ENCODE assay signal across 10 mouse cellular contexts in the genomic region with DNA sequence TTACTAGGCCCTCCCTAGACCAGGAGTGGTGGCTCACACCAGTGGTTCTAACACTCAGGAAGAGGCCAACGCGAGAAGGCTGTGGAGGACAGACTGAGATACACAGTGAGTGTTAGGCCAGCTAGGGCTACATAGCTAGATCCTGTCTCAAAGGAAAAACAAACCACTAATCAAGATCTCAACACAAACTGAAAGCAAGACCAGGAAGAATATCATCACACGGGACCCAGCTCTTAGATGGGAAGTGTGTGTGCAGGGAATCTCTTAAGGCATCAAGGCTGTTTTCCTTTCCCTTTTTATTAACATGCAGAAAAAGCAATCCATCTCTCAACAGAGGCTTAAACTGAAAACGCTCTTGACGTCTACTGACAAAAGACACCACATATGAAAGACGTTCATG. TPM values are rescaled to one million over a fixed set of nuclear protein-coding genes. Genes with fewer than 3 reads are reported as not detected.
A peak's percentile ranks its signal among the peaks of the same experiment; 100 is the strongest.
DNase-seq lines count a peak whose midpoint lies in the region; ATAC-seq and TF ChIP-seq lines count a peak whose summit lies in the region.
"Had no signal": no experiment of that assay in that cellular context is flagged by ENCODE, and none has a peak within 500 bp of the region (broad histone marks: within the 10 kb centered on the region; RNA-seq: fewer than 3 reads in every experiment).

No protein-coding gene starts in this region.

- no peak for TF ChIP-seq CTCF in kidney, postnatal 0 days (IDR thresholded peaks at IDR 0.05; ENCODE audit: low read depth)
- no peak for TF ChIP-seq CTCF in intestine, postnatal 0 days (IDR thresholded peaks at IDR 0.05; ENCODE audit: low read depth)

- H3K9me3 ChIP-seq in kidney, postnatal 0 days (replicated peaks; ENCODE audit: low read length) = no peaks in the 10 kb centered on the region
- peaks cover 4% of the 10 kb centered on the region; the same call in 1 of the 2 replicates for H3K9me3 ChIP-seq in embryonic facial prominence, embryonic 14.5 days (ENCODE audit: control insufficient read depth, low read length)
- H3K9me3 ChIP-seq in intestine, postnatal 0 days (ENCODE audit: control insufficient read depth) = no peaks in the 10 kb centered on the region
- no peaks in the 10 kb centered on the region for H3K9me3 ChIP-seq in neural tube, embryonic 12.5 days

- H3K4me2 ChIP-seq in kidney, postnatal 0 days (ENCODE audit: low read length) = peak overlapping the region; percentile 78
- peak overlapping the region; percentile 88 for H3K4me2 ChIP-seq in embryonic facial prominence, embryonic 14.5 days (ENCODE audit: low read depth, low read length)
- peak overlapping the region; percentile 84 for H3K4me2 ChIP-seq in intestine, postnatal 0 days (replicated peaks; ENCODE audit: low read depth)
- H3K4me2 ChIP-seq in neural tube, embryonic 12.5 days (replicated peaks) = peak overlapping the region; percentile 72

- no peaks in the 10 kb centered on the region for H3K27me3 ChIP-seq in kidney, postnatal 0 days (ENCODE audit: insufficient read depth, low read length)
- no peaks in the 10 kb centered on the region for H3K27me3 ChIP-seq in embryonic facial prominence, embryonic 14.5 days (replicated peaks; ENCODE audit: control insufficient read depth, insufficient read depth, low read length)
- H3K27me3 ChIP-seq in intestine, postnatal 0 days (replicated peaks; ENCODE audit: control insufficient read depth, insufficient read depth, low read length) = no peaks in the 10 kb centered on the region
- H3K27me3 ChIP-seq in neural tube, embryonic 12.5 days (replicated peaks) = no peaks in the 10 kb centered on the region

- H3K4me3 ChIP-seq in kidney, postnatal 0 days (replicated peaks; ENCODE audit: low read depth, low read length) = no peak overlapping the region; the same call in 1 of the 2 replicates
- H3K4me3 ChIP-seq in embryonic facial prominence, embryonic 14.5 days (ENCODE audit: low read depth, low read length) = peak overlapping the region; percentile 90; the same call in 1 of the 2 replicates
- no peak overlapping the region for H3K4me3 ChIP-seq in intestine, postnatal 0 days (ENCODE audit: low read depth, low read length)
- no peak overlapping the region for H3K4me3 ChIP-seq in neural tube, embryonic 12.5 days

- H3K9ac ChIP-seq in kidney, postnatal 0 days (ENCODE audit: low read depth, low read length) = peak overlapping the region; percentile 9; the same call in 1 of the 2 replicates
- H3K9ac ChIP-seq in embryonic facial prominence, embryonic 14.5 days (ENCODE audit: low read depth, low read length) = peak overlapping the region; percentile 2; the same call in 1 of the 2 replicates
- no peak overlapping the region for H3K9ac ChIP-seq in intestine, postnatal 0 days (ENCODE audit: low read depth, low read length)
- H3K9ac ChIP-seq in neural tube, embryonic 12.5 days = no peak overlapping the region

- WGBS in kidney, postnatal 0 days = 33% methylated on average over 6 of the region's 6 CpGs
- WGBS in embryonic facial prominence, embryonic 14.5 days = 54% methylated on average over 6 of the region's 6 CpGs
- WGBS in intestine, postnatal 0 days = 22% methylated on average over 6 of the region's 6 CpGs
- 73% methylated on average over 6 of the region's 6 CpGs for WGBS in neural tube, embryonic 12.5 days

- H3K4me1 ChIP-seq in kidney, postnatal 0 days (replicated peaks; ENCODE audit: insufficient read depth, low read length) = 0 out of 2 replicates have a peak, but pooled peaks cover 3% of the 10 kb centered on the region
- peaks cover 14% of the 10 kb centered on the region for H3K4me1 ChIP-seq in embryonic facial prominence, embryonic 14.5 days (ENCODE audit: control insufficient read depth, insufficient read depth, low read length)
- H3K4me1 ChIP-seq in intestine, postnatal 0 days (replicated peaks; ENCODE audit: control insufficient read depth, insufficient read depth, low read length) = 0 out of 2 replicates have a peak, but pooled peaks cover 5% of the 10 kb centered on the region
- H3K4me1 ChIP-seq in neural tube, embryonic 12.5 days = peaks cover 17% of the 10 kb centered on the region

- ATAC-seq in kidney, postnatal 0 days (replicated peaks; ENCODE audit: low FRiP score, low read depth) = no peak
- no peak for ATAC-seq in embryonic facial prominence, embryonic 14.5 days (ENCODE audit: low read depth)
- no peak for ATAC-seq in intestine, postnatal 0 days
- ATAC-seq in neural tube, embryonic 12.5 days (ENCODE audit: low FRiP score, low read depth) = no peak
- ATAC-seq in frontal cortex, adult (ENCODE audit: low TSS enrichment) = no peak

- peak; percentile 46 for DNase-seq in kidney, postnatal 0 days (ENCODE audit: low spot score)
- no peak for DNase-seq in kidney, adult 9 months
- peak; percentile 20 for DNase-seq in embryonic facial prominence, embryonic 14.5 days (ENCODE audit: low spot score)
- no peak for DNase-seq in layer of hippocampus, adult 8-10 months (ENCODE audit: low spot score in 2 of 2)
- no peak for DNase-seq in kidney, postnatal 10 days

- H3K36me3 ChIP-seq in kidney, postnatal 0 days (ENCODE audit: insufficient read depth, low read length) = no peaks in the 10 kb centered on the region
- peaks cover 22% of the 10 kb centered on the region; the same call in 1 of the 2 replicates for H3K36me3 ChIP-seq in embryonic facial prominence, embryonic 14.5 days (ENCODE audit: control insufficient read depth, insufficient read depth, low read length)
- H3K36me3 ChIP-seq in intestine, postnatal 0 days (ENCODE audit: control insufficient read depth, insufficient read depth) = peaks cover 6% of the 10 kb centered on the region; the same call in 1 of the 2 replicates
- peaks cover 15% of the 10 kb centered on the region; the same call in 1 of the 2 replicates for H3K36me3 ChIP-seq in neural tube, embryonic 12.5 days

- H3K27ac ChIP-seq in kidney, postnatal 0 days = peak overlapping the region; percentile 27
- no peak overlapping the region for H3K27ac ChIP-seq in embryonic facial prominence, embryonic 14.5 days (replicated peaks; ENCODE audit: low read depth, low read length)
- no peak overlapping the region for H3K27ac ChIP-seq in intestine, postnatal 0 days (ENCODE audit: low read depth, low read length)
- no peak overlapping the region for H3K27ac ChIP-seq in neural tube, embryonic 12.5 days

RNA-seq across cellular contexts. Expression of a gene that starts 2.0 kb away (rescaled TPM):
- 8.5 and 11.0 TPM in 2 replicates for polyA plus RNA-seq in kidney, postnatal 0 days (2015; fragmentation: Nextera tagmentation; extraction: Ambion mirVana)
- 11.6 and 14.0 TPM in 2 replicates for polyA plus RNA-seq in embryonic facial prominence, embryonic 14.5 days (2014; fragmentation: Nextera tagmentation; extraction: Ambion mirVana)
- polyA plus RNA-seq in intestine, postnatal 0 days (2015; fragmentation: Nextera tagmentation; extraction: Ambion mirVana) = 6.1 and 6.5 TPM in 2 replicates
- 15.2 and 21.1 TPM in 2 replicates for polyA plus RNA-seq in neural tube, embryonic 12.5 days (2016; fragmentation: Nextera tagmentation; extraction: Ambion mirVana)
- 10 to 100 TPM; 42.3 to 65.8 (median 48.6) TPM for total RNA-seq in layer of hippocampus, adult 8-10 months (2022)

RNA-seq across cellular contexts. Expression of a gene that starts 11.5 kb away (rescaled TPM):
- polyA plus RNA-seq in kidney, postnatal 0 days (2015; fragmentation: Nextera tagmentation; extraction: Ambion mirVana) = 9.6 and 10.7 TPM in 2 replicates
- 18.3 and 21.0 TPM in 2 replicates for polyA plus RNA-seq in embryonic facial prominence, embryonic 14.5 days (2014; fragmentation: Nextera tagmentation; extraction: Ambion mirVana)
- 6.8 and 6.9 TPM in 2 replicates for polyA plus RNA-seq in intestine, postnatal 0 days (2015; fragmentation: Nextera tagmentation; extraction: Ambion mirVana)
- polyA plus RNA-seq in neural tube, embryonic 12.5 days (2016; fragmentation: Nextera tagmentation; extraction: Ambion mirVana) = 34.2 and 37.4 TPM in 2 replicates
- 10 to 100 TPM; 68.2 to 75.3 (median 72.5) TPM for total RNA-seq in layer of hippocampus, adult 8-10 months (2022)

RNA-seq across cellular contexts. Expression of a gene that starts 25.1 kb away (rescaled TPM):
- polyA plus RNA-seq in kidney, postnatal 0 days (2015; fragmentation: Nextera tagmentation; extraction: Ambion mirVana) = not detected in 2 replicates
- not detected in 2 replicates for polyA plus RNA-seq in embryonic facial prominence, embryonic 14.5 days (2014; fragmentation: Nextera tagmentation; extraction: Ambion mirVana)
- polyA plus RNA-seq in intestine, postnatal 0 days (2015; fragmentation: Nextera tagmentation; extraction: Ambion mirVana) = not detected in 2 replicates
- not detected in 2 replicates for polyA plus RNA-seq in neural tube, embryonic 12.5 days (2016; fragmentation: Nextera tagmentation; extraction: Ambion mirVana)
- not detected for total RNA-seq in layer of hippocampus, adult 8-10 months (2022)
- total RNA-seq: common myeloid progenitor, adult 5-6 weeks; left cerebral cortex, postnatal 25 days had no signal

Comparison
In these comparisons a context has a peak if more than half of its experiments do, and no peak if none do; other contexts are left out.
1. DNase-seq: peak in kidney, postnatal 0 days (single experiment) and embryonic facial prominence, embryonic 14.5 days (single experiment); none in kidney, adult 9 months (single experiment), layer of hippocampus, adult 8-10 months (0 of 2) and kidney, postnatal 10 days (single experiment).
2. H3K9ac ChIP-seq: peak in kidney, postnatal 0 days (single experiment) and embryonic facial prominence, embryonic 14.5 days (single experiment); none in intestine, postnatal 0 days (single experiment) and neural tube, embryonic 12.5 days (single experiment).
3. Peak in every context shown above with its lines, with median percentiles within 50 percentile points of each other: H3K4me2 ChIP-seq.